Mouse (Mus musculus): ENCODE results near the gene Mapk6.

- TF ChIP-seq CTCF (IDR thresholded peaks at IDR 0.05; ENCODE audit: low read depth) (no peak), EP300 (optimal IDR thresholded peaks at IDR 0.05) (no peak)
Measured at GRCm38 (mm10) chr9:75400639-75401038, 9.2 kb downstream of the Mapk6 start.
